Mouse (Mus musculus) liver, embryonic 11.5 days (tissue): ENCODE data around the gene Fbxo41. TPM values are rescaled to one million over a fixed set of nuclear protein-coding genes. Genes with fewer than 3 reads are reported as not detected.

Source experiments
- ATAC-seq: fragments of 200-750 bp; cut with Nextera tagmentation; replicated peaks from 2 replicates; pipeline ENCODE4 v1.8.0; 2017; ENCODE audit warnings: moderate number of reproducible peaks, mild to moderate bottlenecking, moderate TSS enrichment, moderate library complexity; ENCODE audit not compliant: low FRiP score
- DNase-seq: peaks from one replicate; pipeline ENCODE4 v3.0.0-alpha.2; 2017; ENCODE audit warnings: low spot score
- H3K27ac ChIP-seq: fragments of 300-500 bp; sonication (generic); 2 replicates; pipeline ENCODE4 v1.5.1; 2014; ENCODE audit warnings: mild to moderate bottlenecking, low read depth, low read length, control low read depth
- H3K27me3 ChIP-seq: fragments of 300-500 bp; sonication (generic); replicated peaks from 2 replicates; pipeline ENCODE4 v1.6.1; 2014; ENCODE audit warnings: low read length, mixed read lengths; ENCODE audit not compliant: control insufficient read depth, insufficient read depth
- H3K36me3 ChIP-seq: fragments of 300-500 bp; sonication (generic); 2 replicates; pipeline ENCODE4 v1.6.1; 2014; ENCODE audit warnings: mild to moderate bottlenecking, low read length, moderate library complexity, mixed read lengths; ENCODE audit not compliant: control insufficient read depth, insufficient read depth
- H3K4me1 ChIP-seq: fragments of 300-500 bp; sonication (generic); replicated peaks from 2 replicates; pipeline ENCODE4 v1.6.1; 2014; ENCODE audit warnings: low read length, mixed read lengths; ENCODE audit not compliant: control insufficient read depth, insufficient read depth
- H3K4me2 ChIP-seq: fragments of 300-500 bp; sonication (generic); 2 replicates; pipeline ENCODE4 v1.6.1; 2014; ENCODE audit warnings: mild to moderate bottlenecking, control low read depth, moderate library complexity
- H3K4me3 ChIP-seq: fragments of 300-500 bp; sonication (generic); 2 replicates; pipeline ENCODE4 v1.5.1; 2014; ENCODE audit warnings: low read depth, low read length, control low read depth
- H3K9ac ChIP-seq: fragments of 300-500 bp; sonication (generic); 2 replicates; pipeline ENCODE4 v1.6.1; 2014; ENCODE audit warnings: low read depth, low read length, control low read depth
- H3K9me3 ChIP-seq: fragments of 300-500 bp; sonication (generic); 2 replicates; pipeline ENCODE4 v1.6.1; 2016; ENCODE audit warnings: low read length, inconsistent platforms, mixed read lengths; ENCODE audit not compliant: control insufficient read depth
- WGBS: fragments of 180-500 bp; shearing (Covaris S2); extraction: QIAGEN DNeasy Blood & Tissue Kit; methylation state at CpG from one replicate; pipeline ENCODE4 v1.1.7; 2014; 5-methylcytosine and 5-hydroxymethylcytosine counted together
- polyA plus RNA-seq: library from polyadenylated mRNA; unstranded; fragments of >200 nt; fragmentation: Nextera tagmentation; extraction: Ambion mirVana; gene quantifications from 2 replicates; pipeline ENCODE4 v1.2.1, GENCODE M21; 2014

Gene Fbxo41
- polyA plus RNA-seq, 1 experiment from 2014 or later = 0.04 TPM

DNA sequence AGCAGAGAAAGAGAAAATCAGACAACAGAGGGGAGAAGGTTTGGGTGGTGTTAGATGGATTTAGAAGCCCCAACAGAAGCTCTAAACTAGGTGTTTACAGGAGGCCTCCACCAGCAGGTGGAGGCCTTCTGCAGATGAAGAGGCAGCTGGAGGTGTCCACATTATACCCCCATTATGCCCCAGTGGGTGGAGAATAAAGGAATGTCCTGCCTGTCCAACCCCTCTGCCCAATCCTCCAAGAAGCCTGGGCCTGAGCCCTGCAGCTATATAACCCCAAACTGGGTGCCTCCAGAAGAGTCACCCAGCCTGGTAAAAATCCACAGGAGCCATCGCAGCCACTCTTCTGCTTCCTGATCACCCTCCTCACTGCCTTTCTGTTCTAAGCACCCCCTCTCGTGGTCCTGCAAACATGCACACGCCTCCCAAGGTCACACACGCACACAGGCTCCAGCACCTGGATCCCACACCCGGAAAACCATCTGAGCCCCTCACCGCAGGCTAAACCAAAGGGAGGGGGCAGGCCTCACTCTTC lies 1.2 kb downstream of the Fbxo41 start:
- peaks cover 37% of the 10 kb centered on the region for H3K27me3 ChIP-seq
- H3K4me1 ChIP-seq = no peaks in the 10 kb centered on the region
- H3K9me3 ChIP-seq = no peaks in the 10 kb centered on the region
- no peak overlapping the region for H3K9ac ChIP-seq
- ATAC-seq (no peak), DNase-seq (no peak)
- H3K4me2 ChIP-seq = peak overlapping the region; percentile 65
- H3K27ac ChIP-seq = no peak overlapping the region
- 16% methylated on average over 6 of the region's 6 CpGs for WGBS
- H3K4me3 ChIP-seq = no peak overlapping the region
- H3K36me3 ChIP-seq = no peaks in the 10 kb centered on the region

DNA sequence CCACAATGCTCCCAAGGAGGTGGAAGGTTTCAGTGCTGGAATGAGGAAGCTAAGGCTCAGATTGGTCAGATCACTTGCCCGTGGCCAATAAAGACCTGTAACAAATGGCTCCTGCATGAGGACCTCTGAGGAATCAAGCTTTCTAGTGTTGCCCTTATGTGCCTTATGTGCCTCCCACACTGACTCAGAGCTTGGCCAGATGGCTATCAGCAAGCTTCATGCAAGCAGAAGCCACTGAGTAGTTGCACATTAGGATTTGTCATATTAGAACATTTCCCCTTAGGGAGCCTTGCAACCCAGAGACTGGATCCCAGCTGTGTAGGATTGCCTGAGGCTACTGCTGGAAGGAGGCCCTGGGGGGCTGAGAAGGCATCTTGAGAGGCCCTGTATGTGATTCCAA lies 2.4 kb downstream of the Fbxo41 start:
- H3K36me3 ChIP-seq = no peaks in the 10 kb centered on the region
- peaks cover 35% of the 10 kb centered on the region for H3K27me3 ChIP-seq

DNA sequence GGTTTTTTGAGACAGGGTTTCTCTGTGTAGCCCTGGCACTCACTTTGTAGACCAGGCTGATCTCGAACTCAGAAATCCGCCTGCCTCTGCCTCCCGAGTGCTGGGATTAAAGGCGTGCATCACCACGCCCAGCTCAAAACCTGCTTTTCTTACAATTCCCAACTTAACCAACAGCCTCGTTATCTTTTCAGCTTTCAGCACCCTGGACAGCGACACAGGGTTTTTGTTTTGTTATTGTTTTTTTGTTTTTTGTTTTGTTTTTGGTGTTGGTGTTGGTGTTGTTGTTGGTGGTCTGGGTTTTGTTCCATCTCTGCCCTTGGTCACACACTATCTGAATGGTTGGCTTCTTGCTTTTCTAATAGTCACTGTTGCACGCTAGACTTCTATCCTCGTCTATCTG lies 4.6 kb downstream of the Fbxo41 start:
- no peak for DNase-seq
- Histone ChIP-seq H3K4me1 (no peaks in the 10 kb centered on the region), H3K4me2 (no peak overlapping the region), H3K27me3 (peaks cover 21% of the 10 kb centered on the region), H3K9ac (no peak overlapping the region), H3K9me3 (no peaks in the 10 kb centered on the region), H3K4me3 (no peak overlapping the region), H3K27ac (no peak overlapping the region), H3K36me3 (no peaks in the 10 kb centered on the region)
- 55% methylated on average over 9 of the region's 9 CpGs for WGBS
- no peak for ATAC-seq

More for the DNA sequence above, 2.4 kb downstream of the Fbxo41 start:
- H3K4me1 ChIP-seq = no peaks in the 10 kb centered on the region
- DNase-seq (no peak), ATAC-seq (no peak)
- H3K4me3 ChIP-seq = no peak overlapping the region
- no peak overlapping the region for H3K27ac ChIP-seq
- H3K9me3 ChIP-seq = no peaks in the 10 kb centered on the region
- no peak overlapping the region for H3K9ac ChIP-seq
- H3K4me2 ChIP-seq = no peak overlapping the region
- 43% methylated on average over 1 of the region's 1 CpGs for WGBS

DNA sequence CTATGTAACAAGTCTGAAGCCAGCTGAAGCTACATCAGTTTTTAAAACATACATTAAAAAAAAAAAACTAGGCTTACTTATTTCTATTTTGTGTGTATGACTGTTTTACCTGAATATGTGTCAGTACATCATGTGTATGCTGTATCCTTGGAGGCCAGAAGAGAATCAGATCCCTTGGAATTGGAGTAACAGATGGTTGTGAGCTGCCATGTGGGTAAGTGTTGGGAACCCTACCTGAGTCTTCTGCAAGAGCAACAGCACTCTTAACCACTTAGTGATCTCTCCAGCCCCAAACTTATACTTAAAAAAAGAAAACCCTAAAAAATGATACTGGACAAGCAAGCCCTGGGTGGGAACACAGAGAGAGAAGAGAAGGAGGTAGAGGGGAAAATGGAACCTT lies 5.8 kb downstream of the Fbxo41 start:
- H3K27ac ChIP-seq = no peak overlapping the region
- no peaks in the 10 kb centered on the region for H3K9me3 ChIP-seq
- no peak for ATAC-seq

DNA sequence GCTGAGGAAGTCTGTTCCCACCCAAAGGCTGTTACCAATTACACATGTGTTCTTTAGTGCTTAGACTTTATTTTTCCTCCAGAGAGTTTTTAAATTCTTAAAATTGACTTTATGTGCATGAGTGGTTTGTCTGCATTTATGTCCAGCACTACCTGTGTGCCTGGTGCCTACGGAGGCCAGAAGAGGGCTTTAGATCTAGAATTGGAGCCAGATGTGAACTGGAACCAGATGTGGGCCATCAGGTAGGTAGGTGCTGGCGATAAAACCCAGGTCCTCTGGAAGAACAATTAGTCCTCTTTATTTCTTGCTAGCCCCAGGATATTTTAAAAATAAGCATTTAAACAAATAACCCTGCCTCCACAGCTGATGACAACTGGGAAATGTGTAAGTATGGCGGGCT lies 11.2 kb downstream of the Fbxo41 start:
- DNase-seq (no peak), ATAC-seq (no peak)
- Histone ChIP-seq H3K36me3 (no peaks in the 10 kb centered on the region), H3K9ac (no peak overlapping the region), H3K4me3 (no peak overlapping the region), H3K4me2 (no peak overlapping the region), H3K9me3 (no peaks in the 10 kb centered on the region), H3K4me1 (0 out of 2 replicates have a peak, but pooled peaks cover 3% of the 10 kb centered on the region), H3K27ac (no peak overlapping the region), H3K27me3 (peaks cover 3% of the 10 kb centered on the region; the same call in 1 of the 2 replicates)
- WGBS = 72% methylated on average over 3 of the region's 3 CpGs

More for the DNA sequence above, 5.8 kb downstream of the Fbxo41 start:
- Histone ChIP-seq H3K9ac (no peak overlapping the region), H3K4me2 (no peak overlapping the region), H3K4me1 (no peaks in the 10 kb centered on the region), H3K36me3 (no peaks in the 10 kb centered on the region), H3K4me3 (no peak overlapping the region), H3K27me3 (peaks cover 9% of the 10 kb centered on the region)
- no peak for DNase-seq

DNA sequence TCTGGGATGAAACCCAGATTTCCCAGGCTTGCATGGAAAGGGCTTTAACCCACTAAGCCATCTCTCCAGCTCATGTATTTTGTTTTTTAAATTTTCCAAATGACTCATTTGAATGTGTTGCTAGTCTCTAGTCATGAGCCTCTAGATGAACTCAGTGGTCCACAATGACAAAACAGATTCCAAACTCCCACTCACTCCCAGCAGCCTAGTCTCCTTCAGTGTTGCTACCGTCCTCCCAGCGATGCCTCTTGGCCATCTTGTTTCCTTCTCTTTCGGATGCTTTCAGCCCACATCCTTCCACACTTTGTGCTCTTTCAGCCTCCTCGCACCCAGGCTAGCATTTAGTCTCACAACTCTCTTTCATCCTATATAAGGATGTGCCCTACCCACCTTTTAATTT lies 12.5 kb downstream of the Fbxo41 start:
- WGBS = 86% methylated on average over 4 of the region's 4 CpGs
- ATAC-seq (no peak), DNase-seq (no peak)
- Histone ChIP-seq H3K4me3 (no peak overlapping the region), H3K9ac (no peak overlapping the region), H3K27ac (no peak overlapping the region; the same call in 1 of the 2 replicates), H3K4me1 (0 out of 2 replicates have a peak, but pooled peaks cover 3% of the 10 kb centered on the region), H3K27me3 (peaks cover 15% of the 10 kb centered on the region), H3K36me3 (no peaks in the 10 kb centered on the region), H3K9me3 (no peaks in the 10 kb centered on the region), H3K4me2 (no peak overlapping the region)

DNA sequence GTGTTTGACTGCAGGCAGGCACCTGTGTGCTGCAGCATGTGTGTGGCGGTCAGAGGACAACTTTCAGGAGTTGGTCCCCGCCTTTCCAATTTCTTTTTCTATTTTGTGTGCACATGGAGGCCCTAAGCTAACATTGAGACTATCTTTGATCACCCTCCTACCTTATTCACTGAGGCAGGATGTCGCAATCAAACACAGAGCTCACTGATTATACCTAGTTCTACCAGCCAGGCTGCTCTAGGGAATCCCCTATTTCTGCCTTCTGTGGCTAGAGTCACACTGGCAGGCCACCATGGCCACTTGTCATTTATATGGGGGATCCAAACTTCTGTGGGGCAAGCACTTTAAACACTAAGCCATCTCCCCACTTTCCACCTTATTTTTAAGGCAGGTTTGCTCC lies 13.1 kb downstream of the Fbxo41 start:
- Histone ChIP-seq H3K4me3 (no peak overlapping the region), H3K27ac (no peak overlapping the region), H3K27me3 (peaks cover 20% of the 10 kb centered on the region), H3K4me2 (no peak overlapping the region), H3K9ac (no peak overlapping the region), H3K36me3 (no peaks in the 10 kb centered on the region), H3K9me3 (no peaks in the 10 kb centered on the region), H3K4me1 (0 out of 2 replicates have a peak, but pooled peaks cover 3% of the 10 kb centered on the region)
- DNase-seq (no peak), ATAC-seq (no peak)
- WGBS = 58% methylated on average over 3 of the region's 3 CpGs

DNA sequence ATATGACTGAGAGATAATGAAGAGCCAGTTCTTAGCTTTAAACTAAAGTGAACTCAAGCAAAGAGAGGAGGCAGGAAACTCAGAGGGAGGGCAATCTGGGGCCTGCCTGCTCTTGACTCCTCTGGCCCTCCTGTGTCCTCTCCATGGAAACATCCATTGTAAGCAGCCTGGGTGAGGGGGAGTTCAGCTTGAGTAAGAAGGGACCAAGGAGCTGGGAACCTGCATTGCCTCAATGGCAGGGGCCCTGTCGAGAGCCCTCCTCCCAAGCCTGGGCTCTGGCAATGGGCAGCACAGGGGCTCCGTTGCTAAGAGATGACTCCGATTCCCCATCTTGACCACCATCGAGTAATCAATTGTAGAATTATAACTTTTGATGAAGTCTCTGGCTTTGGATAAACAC lies 14.3 kb downstream of the Fbxo41 start:
- Histone ChIP-seq H3K4me2 (no peak overlapping the region), H3K27ac (no peak overlapping the region), H3K9ac (no peak overlapping the region), H3K27me3 (peaks cover 32% of the 10 kb centered on the region), H3K36me3 (no peaks in the 10 kb centered on the region), H3K4me1 (0 out of 2 replicates have a peak, but pooled peaks cover 3% of the 10 kb centered on the region), H3K9me3 (no peaks in the 10 kb centered on the region), H3K4me3 (no peak overlapping the region)
- ATAC-seq (no peak), DNase-seq (no peak)
- 69% methylated on average over 4 of the region's 4 CpGs for WGBS

DNA sequence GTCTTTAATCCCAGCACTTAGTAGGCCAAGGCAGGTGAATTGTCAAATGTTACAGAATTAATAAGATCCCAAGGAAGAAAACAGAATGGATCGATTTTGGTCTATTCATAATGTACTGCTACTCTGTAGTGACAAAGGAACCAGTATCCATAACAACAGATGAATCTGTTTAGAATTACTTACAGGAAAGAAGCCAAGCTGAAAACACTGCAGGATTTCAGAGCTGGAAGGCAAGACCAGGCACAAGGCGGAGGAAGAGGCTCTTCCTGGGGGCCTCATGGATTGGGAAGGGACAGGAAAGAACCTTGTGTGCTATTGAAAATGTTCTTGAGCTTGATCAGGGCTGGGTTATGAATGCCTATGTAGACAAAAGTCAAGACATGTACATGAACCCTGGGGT lies 17.1 kb downstream of the Fbxo41 start:
- no peak overlapping the region for H3K4me2 ChIP-seq
- ATAC-seq (no peak), DNase-seq (no peak)
- H3K9me3 ChIP-seq = no peaks in the 10 kb centered on the region
- no peaks in the 10 kb centered on the region for H3K36me3 ChIP-seq
- peaks cover 54% of the 10 kb centered on the region for H3K27me3 ChIP-seq
- H3K4me1 ChIP-seq = 0 out of 2 replicates have a peak, but pooled peaks cover 3% of the 10 kb centered on the region
- H3K9ac ChIP-seq = no peak overlapping the region
- WGBS = 82% methylated on average over 2 of the region's 2 CpGs
- H3K4me3 ChIP-seq = no peak overlapping the region
- H3K27ac ChIP-seq = no peak overlapping the region
